Mouse (Mus musculus) midbrain, embryonic 11.5 days (tissue): ENCODE measurements around the gene Tmprss11e. TPM values are rescaled to one million over a fixed set of nuclear protein-coding genes. Genes with fewer than 3 reads are reported as not detected.

Experiments used
- ATAC-seq: fragments of 200-750 bp; cut with Nextera tagmentation; 2 replicates; pipeline ENCODE4 v1.8.0; 2017; ENCODE audit warnings: moderate TSS enrichment, moderate library complexity; ENCODE audit not compliant: low FRiP score
- DNase-seq: peaks from one replicate; pipeline ENCODE4 v3.0.0; 2015; ENCODE audit warnings: low spot score; ENCODE audit errors: missing footprints
- H3K27ac ChIP-seq: fragments of 300-500 bp; sonication (generic); 2 replicates; pipeline ENCODE4 v1.5.1; 2014; ENCODE audit warnings: low read depth, low read length
- H3K27me3 ChIP-seq: fragments of 300-500 bp; sonication (generic); 2 replicates; pipeline ENCODE4 v1.6.1; 2014; ENCODE audit warnings: mild to moderate bottlenecking, low read length, moderate library complexity, mixed read lengths; ENCODE audit not compliant: control insufficient read depth, insufficient read depth
- H3K36me3 ChIP-seq: fragments of 300-500 bp; sonication (generic); 2 replicates; pipeline ENCODE4 v1.6.1; 2014; ENCODE audit warnings: mild to moderate bottlenecking, low read length, moderate library complexity, mixed read lengths; ENCODE audit not compliant: control insufficient read depth, insufficient read depth
- H3K4me1 ChIP-seq: fragments of 300-500 bp; sonication (generic); 2 replicates; pipeline ENCODE4 v1.6.1; 2014; ENCODE audit warnings: low read length; ENCODE audit not compliant: control insufficient read depth, insufficient read depth
- H3K4me2 ChIP-seq: fragments of 300-500 bp; sonication (generic); 2 replicates; pipeline ENCODE4 v1.6.1; 2014; ENCODE audit warnings: mild to moderate bottlenecking, moderate library complexity
- H3K4me3 ChIP-seq: fragments of 300-500 bp; sonication (generic); 2 replicates; pipeline ENCODE4 v1.5.1; 2014; ENCODE audit warnings: low read depth, low read length
- H3K9ac ChIP-seq: fragments of 300-500 bp; sonication (generic); 2 replicates; pipeline ENCODE4 v1.6.1; 2014; ENCODE audit warnings: low read length
- H3K9me3 ChIP-seq: fragments of 300-500 bp; sonication (generic); 2 replicates; pipeline ENCODE4 v1.6.1; 2016; ENCODE audit warnings: low read length; ENCODE audit not compliant: control insufficient read depth
- WGBS: fragments of 180-500 bp; shearing (Covaris S2); extraction: QIAGEN DNeasy Blood & Tissue Kit; methylation state at CpG from one replicate; pipeline ENCODE4 v1.1.7; 2014; 5-methylcytosine and 5-hydroxymethylcytosine counted together
- polyA plus RNA-seq: library from polyadenylated mRNA; unstranded; fragments of >200 nt; fragmentation: Nextera tagmentation; extraction: Ambion mirVana; gene quantifications from 2 replicates; pipeline ENCODE4 v1.2.1, GENCODE M21; 2014

Tmprss11e gene
- polyA plus RNA-seq, result not detected in 2 replicates

GRCm38 (mm10) chr5:86745715-86746114 lies at the start of gene Tmprss11e:
TSS of gene Tmprss11e (minus strand) at chr5:86745815.
- H3K9ac ChIP-seq, result no peak within 1 kb of the TSS
- ATAC-seq (no peak), DNase-seq (no peak)
- H3K4me1 ChIP-seq, result no peaks in the 10 kb centered on the region
- no peaks in the 10 kb centered on the region for H3K27me3 ChIP-seq
- H3K4me2 ChIP-seq, result no peak within 1 kb of the TSS
- H3K4me3 ChIP-seq, result no peak within 1 kb of the TSS
- H3K9me3 ChIP-seq, result no peaks in the 10 kb centered on the region
- no peaks in the 10 kb centered on the region for H3K36me3 ChIP-seq
- no peak within 1 kb of the TSS for H3K27ac ChIP-seq
- 85% methylated on average over 4 of the region's 4 CpGs for WGBS

GRCm38 (mm10) chr5:86792807-86793206 lies 47.2 kb upstream of the Tmprss11e start:
- H3K4me1 ChIP-seq, result no peaks in the 10 kb centered on the region
- H3K4me2 ChIP-seq, result no peak overlapping the region
- H3K9ac ChIP-seq, result no peak overlapping the region
- H3K27ac ChIP-seq, result no peak overlapping the region
- no peak overlapping the region for H3K4me3 ChIP-seq
- ATAC-seq, result no peak
- H3K36me3 ChIP-seq, result no peaks in the 10 kb centered on the region
- WGBS, result 77% methylated on average over 8 of the region's 8 CpGs
- DNase-seq, result no peak
- H3K27me3 ChIP-seq, result no peaks in the 10 kb centered on the region
- no peaks in the 10 kb centered on the region for H3K9me3 ChIP-seq

GRCm38 (mm10) chr5:86792249-86792648 lies 46.6 kb upstream of the Tmprss11e start:
- H3K27ac ChIP-seq, result no peak overlapping the region
- H3K4me3 ChIP-seq, result no peak overlapping the region
- no peak overlapping the region for H3K9ac ChIP-seq
- H3K27me3 ChIP-seq, result no peaks in the 10 kb centered on the region
- DNase-seq, result no peak
- ATAC-seq, result no peak
- WGBS, result 66% methylated on average over 4 of the region's 4 CpGs
- H3K4me2 ChIP-seq, result no peak overlapping the region
- H3K4me1 ChIP-seq, result no peaks in the 10 kb centered on the region
- no peaks in the 10 kb centered on the region for H3K36me3 ChIP-seq
- no peaks in the 10 kb centered on the region for H3K9me3 ChIP-seq

GRCm38 (mm10) chr5:86789954-86790353 lies 44.3 kb upstream of the Tmprss11e start:
- 80% methylated on average over 2 of the region's 2 CpGs for WGBS
- no peak for ATAC-seq

GRCm38 (mm10) chr5:86786798-86787197 lies 41.2 kb upstream of the Tmprss11e start:
- Histone ChIP-seq H3K27ac (no peak overlapping the region), H3K9me3 (no peaks in the 10 kb centered on the region), H3K36me3 (no peaks in the 10 kb centered on the region), H3K4me2 (no peak overlapping the region), H3K4me3 (no peak overlapping the region), H3K9ac (no peak overlapping the region), H3K27me3 (no peaks in the 10 kb centered on the region), H3K4me1 (no peaks in the 10 kb centered on the region)
- no peak for DNase-seq
- 36% methylated on average over 1 of the region's 1 CpGs for WGBS
- ATAC-seq, result no peak

More at GRCm38 (mm10) chr5:86789954-86790353, 44.3 kb upstream of the Tmprss11e start:
- no peaks in the 10 kb centered on the region for H3K36me3 ChIP-seq
- no peak overlapping the region for H3K4me2 ChIP-seq
- no peak overlapping the region for H3K27ac ChIP-seq
- H3K9ac ChIP-seq, result no peak overlapping the region
- H3K4me1 ChIP-seq, result no peaks in the 10 kb centered on the region
- no peak overlapping the region for H3K4me3 ChIP-seq
- H3K9me3 ChIP-seq, result no peaks in the 10 kb centered on the region
- DNase-seq, result no peak
- no peaks in the 10 kb centered on the region for H3K27me3 ChIP-seq

- Histone ChIP-seq H3K4me1 (no peaks in the 10 kb centered on the region), H3K9ac (no peak overlapping the region), H3K27me3 (no peaks in the 10 kb centered on the region), H3K36me3 (no peaks in the 10 kb centered on the region), H3K4me3 (no peak overlapping the region), H3K4me2 (no peak overlapping the region), H3K9me3 (no peaks in the 10 kb centered on the region), H3K27ac (no peak overlapping the region)
- ATAC-seq, result no peak
- WGBS, result 88% methylated on average over 1 of the region's 1 CpGs
- DNase-seq, result no peak
Measured at GRCm38 (mm10) chr5:86784205-86784604, 38.6 kb upstream of the Tmprss11e start.

- Histone ChIP-seq H3K4me1 (no peaks in the 10 kb centered on the region), H3K9ac (no peak overlapping the region), H3K9me3 (no peaks in the 10 kb centered on the region), H3K4me2 (no peak overlapping the region), H3K4me3 (no peak overlapping the region), H3K27ac (no peak overlapping the region), H3K27me3 (no peaks in the 10 kb centered on the region), H3K36me3 (no peaks in the 10 kb centered on the region)
- no peak for ATAC-seq
- WGBS, result 81% methylated on average over 8 of the region's 8 CpGs
- DNase-seq, result no peak
Measured at GRCm38 (mm10) chr5:86783059-86783458, 37.4 kb upstream of the Tmprss11e start.

GRCm38 (mm10) chr5:86778471-86778870 lies 32.9 kb upstream of the Tmprss11e start:
- Histone ChIP-seq H3K27ac (no peak overlapping the region), H3K9me3 (no peaks in the 10 kb centered on the region), H3K4me1 (no peaks in the 10 kb centered on the region), H3K4me2 (no peak overlapping the region), H3K36me3 (no peaks in the 10 kb centered on the region), H3K27me3 (no peaks in the 10 kb centered on the region), H3K9ac (no peak overlapping the region), H3K4me3 (no peak overlapping the region)
- 90% methylated on average over 1 of the region's 1 CpGs for WGBS
- DNase-seq (no peak), ATAC-seq (no peak)

GRCm38 (mm10) chr5:86776941-86777340 lies 31.3 kb upstream of the Tmprss11e start:
- H3K9ac ChIP-seq, result no peak overlapping the region
- H3K27ac ChIP-seq, result no peak overlapping the region
- H3K4me1 ChIP-seq, result no peaks in the 10 kb centered on the region
- H3K36me3 ChIP-seq, result no peaks in the 10 kb centered on the region
- no peak overlapping the region for H3K4me3 ChIP-seq
- 95% methylated on average over 5 of the region's 5 CpGs for WGBS
- H3K4me2 ChIP-seq, result no peak overlapping the region
- H3K9me3 ChIP-seq, result no peaks in the 10 kb centered on the region
- no peak for DNase-seq
- ATAC-seq, result no peak
- no peaks in the 10 kb centered on the region for H3K27me3 ChIP-seq

- no peak for ATAC-seq
- Histone ChIP-seq H3K4me2 (no peak overlapping the region), H3K9ac (no peak overlapping the region), H3K27me3 (no peaks in the 10 kb centered on the region), H3K27ac (no peak overlapping the region), H3K36me3 (no peaks in the 10 kb centered on the region), H3K4me1 (no peaks in the 10 kb centered on the region), H3K9me3 (no peaks in the 10 kb centered on the region), H3K4me3 (no peak overlapping the region)
- no peak for DNase-seq
Measured at GRCm38 (mm10) chr5:86771010-86771409, 25.4 kb upstream of the Tmprss11e start.
